Mouse (Mus musculus) cortical plate, adult 2 months (tissue): Measurements from ENCODE around the gene Cdk17.

Experiments used
- CTCF ChIP-seq: fragments of 200-500 bp; IDR thresholded peaks from 2 replicates; pipeline ENCODE4 v1.5.1; 2011; ENCODE audit warnings: mild to moderate bottlenecking, control low read depth, low read length; ENCODE audit not compliant: insufficient read depth; ENCODE audit errors: extremely low read depth
- POLR2A ChIP-seq: fragments of 200-500 bp; IDR thresholded peaks from 2 replicates; pipeline ENCODE4 v1.6.1; 2011; ENCODE audit warnings: mild to moderate bottlenecking, low read length, control low read depth; ENCODE audit not compliant: insufficient read depth; ENCODE audit errors: extremely low read depth

DNA sequence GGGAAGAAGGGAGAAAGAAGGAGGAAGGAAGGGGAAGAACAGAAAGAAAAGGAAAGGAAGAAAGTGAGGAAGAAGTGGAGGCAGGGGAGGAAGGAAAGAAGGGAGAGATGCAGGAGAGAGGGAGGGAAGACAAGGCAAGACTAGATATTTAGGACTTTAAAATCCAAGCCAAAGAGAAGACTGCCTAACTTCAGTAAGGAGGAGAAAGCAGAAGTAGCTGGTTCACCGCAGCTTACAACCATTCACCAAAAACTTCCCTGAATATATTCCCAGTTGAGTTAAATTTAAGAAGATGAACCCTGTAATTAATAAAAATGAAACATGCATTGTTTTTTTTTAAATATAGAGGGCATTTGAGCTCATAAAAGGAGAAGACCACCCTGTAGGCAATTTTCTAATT lies 44.9 kb upstream of the Cdk17 start:
- TF ChIP-seq POLR2A (no peak), CTCF (no peak)
